Mouse (Mus musculus) hematopoietic stem cell, adult 5-6 weeks (primary cell): ENCODE data around the gene Gpc5. TPM values are rescaled to one million over a fixed set of nuclear protein-coding genes. Genes with fewer than 3 reads are reported as not detected.

Experiments
- ATAC-seq, 2 experiments: fragments of 125-278 bp in 1 of 2; replicated peaks in 1 of 2; 2 replicates each; pipeline ENCODE4 v1.8.0; 2016 to 2017; ENCODE audit warnings: inconsistent platforms in 2 of 2, mild to moderate bottlenecking in 2 of 2, moderate number of reproducible peaks in 2 of 2, low read depth in 1 of 2, moderate TSS enrichment in 1 of 2; ENCODE audit not compliant: low FRiP score in 2 of 2, poor library complexity in 2 of 2, severe bottlenecking in 2 of 2, insufficient read depth in 1 of 2, low TSS enrichment in 1 of 2
- total RNA-seq: library from RNA; stranded (forward); fragments of 172-1452, 232-1000 nt; gene quantifications from 2 replicates; pipeline ENCODE4 v1.2.3, GENCODE M21; 2017

Gpc5 gene
- total RNA-seq, 1 experiment from 2014 or later = not detected

DNA sequence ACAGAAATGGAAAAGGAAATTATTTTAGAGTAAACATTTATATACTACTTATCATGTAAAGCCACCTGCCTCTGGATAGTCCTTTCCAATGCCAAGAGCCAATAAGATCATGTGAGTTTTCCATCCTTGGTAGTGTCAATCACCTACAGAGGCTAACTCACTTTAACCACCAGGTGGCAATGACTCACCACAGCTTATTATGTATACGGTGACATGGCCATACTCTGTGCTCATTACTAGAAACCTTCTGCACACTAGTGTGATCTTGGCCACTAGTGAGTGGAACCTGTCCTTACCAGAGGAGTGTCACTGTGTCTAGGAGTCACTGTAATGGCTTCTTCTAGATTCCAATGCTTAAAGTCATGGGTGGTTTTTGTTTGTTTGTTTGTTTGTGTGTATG lies 1468.0 kb downstream of the Gpc5 start:
- no peak for ATAC-seq
